8 mouse cellular contexts compared by ENCODE assay signal in genomic region chr6:72414076-72414756, GRCm38 (mm10). TPM values are rescaled to one million over a fixed set of nuclear protein-coding genes. Genes with fewer than 3 reads are reported as not detected.
DNase-seq lines count a peak whose midpoint lies in the region; ATAC-seq lines count a peak whose summit lies in the region.

Ggcx (plus strand) TSS chr6:72414308.

- 2% methylated on average over 33 of the region's 33 CpGs for WGBS in forebrain, embryonic 10.5 days
- WGBS in heart, embryonic 15.5 days: 1% methylated on average over 33 of the region's 33 CpGs
- under 1% methylated on average over 33 of the region's 33 CpGs for WGBS in liver, embryonic 15.5 days (ENCODE audit: insufficient replicate concordance)
- 2% methylated on average over 33 of the region's 33 CpGs for WGBS in neural tube, embryonic 12.5 days

- peak; percentile 77 for DNase-seq in c-Kit-negative CD71-positive TER-119-positive erythroid progenitor cells, embryonic 14.5 days (ENCODE audit: low read depth, low spot score)
- peak; percentile 94 for DNase-seq in forebrain, embryonic 10.5 days (ENCODE audit: extremely low spot score, low spot score)
- peak; percentile 97 to 98 for DNase-seq in kidney, postnatal 36 days
- peak; percentile 85 for DNase-seq in telencephalon, adult 2 months (ENCODE audit: low read depth, low spot score)

- peak within 1 kb of the TSS; percentile 87 for H3K9ac ChIP-seq in heart, embryonic 15.5 days
- H3K9ac ChIP-seq in liver, embryonic 15.5 days: peak within 1 kb of the TSS; percentile 57
- H3K9ac ChIP-seq in neural tube, embryonic 12.5 days: peak within 1 kb of the TSS; percentile 83

- H3K27ac ChIP-seq in forebrain, embryonic 10.5 days: peak within 1 kb of the TSS; percentile 89
- H3K27ac ChIP-seq in heart, embryonic 15.5 days: peak within 1 kb of the TSS; percentile 66
- H3K27ac ChIP-seq in liver, embryonic 15.5 days (replicated peaks): peak within 1 kb of the TSS; percentile 51
- no peak within 1 kb of the TSS for H3K27ac ChIP-seq in neural tube, embryonic 12.5 days

- H3K9me3 ChIP-seq in forebrain, embryonic 10.5 days: no peaks in the 10 kb centered on the region
- no peaks in the 10 kb centered on the region for H3K9me3 ChIP-seq in heart, embryonic 15.5 days (replicated peaks)
- no peaks in the 10 kb centered on the region for H3K9me3 ChIP-seq in liver, embryonic 15.5 days (replicated peaks)
- no peaks in the 10 kb centered on the region for H3K9me3 ChIP-seq in neural tube, embryonic 12.5 days

- peaks cover 19% of the 10 kb centered on the region for H3K4me1 ChIP-seq in forebrain, embryonic 10.5 days
- peaks cover 22% of the 10 kb centered on the region for H3K4me1 ChIP-seq in heart, embryonic 15.5 days (replicated peaks)
- peaks cover 48% of the 10 kb centered on the region for H3K4me1 ChIP-seq in liver, embryonic 15.5 days (replicated peaks)
- peaks cover 14% of the 10 kb centered on the region for H3K4me1 ChIP-seq in neural tube, embryonic 12.5 days

- peaks cover 20% of the 10 kb centered on the region for H3K36me3 ChIP-seq in forebrain, embryonic 10.5 days (replicated peaks)
- peaks cover 16% of the 10 kb centered on the region for H3K36me3 ChIP-seq in heart, embryonic 15.5 days
- H3K36me3 ChIP-seq in liver, embryonic 15.5 days (replicated peaks): peaks cover 15% of the 10 kb centered on the region
- peaks cover 16% of the 10 kb centered on the region for H3K36me3 ChIP-seq in neural tube, embryonic 12.5 days

- H3K4me3 ChIP-seq in forebrain, embryonic 10.5 days: peak within 1 kb of the TSS; percentile 92
- peak within 1 kb of the TSS; percentile 78 for H3K4me3 ChIP-seq in heart, embryonic 15.5 days
- H3K4me3 ChIP-seq in liver, embryonic 15.5 days (replicated peaks): peak within 1 kb of the TSS; percentile 66
- peak within 1 kb of the TSS; percentile 81 for H3K4me3 ChIP-seq in neural tube, embryonic 12.5 days

- peak within 1 kb of the TSS; percentile 78 for H3K4me2 ChIP-seq in heart, embryonic 15.5 days
- H3K4me2 ChIP-seq in liver, embryonic 15.5 days: peak within 1 kb of the TSS; percentile 77
- peak within 1 kb of the TSS; percentile 72 for H3K4me2 ChIP-seq in neural tube, embryonic 12.5 days (replicated peaks)

- ATAC-seq in CD4-positive, CD25-positive, alpha-beta regulatory T cell, adult 4 months: peak; percentile 98
- ATAC-seq in heart, embryonic 15.5 days (replicated peaks; ENCODE audit: insufficient number of reproducible peaks, insufficient read depth, low FRiP score, low read depth): peak; percentile 93
- ATAC-seq in liver, embryonic 15.5 days (ENCODE audit: insufficient read depth): peak; percentile 84
- peak; percentile 97 for ATAC-seq in neural tube, embryonic 12.5 days (ENCODE audit: low FRiP score, low read depth)

- no peaks in the 10 kb centered on the region for H3K27me3 ChIP-seq in forebrain, embryonic 10.5 days (ENCODE audit: poor library complexity, severe bottlenecking)
- H3K27me3 ChIP-seq in heart, embryonic 15.5 days: no peaks in the 10 kb centered on the region
- no peaks in the 10 kb centered on the region for H3K27me3 ChIP-seq in liver, embryonic 15.5 days
- 0 out of 2 replicates have a peak, but pooled peaks cover 3% of the 10 kb centered on the region for H3K27me3 ChIP-seq in neural tube, embryonic 12.5 days (replicated peaks)

RNA-seq across cellular contexts. Expression of gene Ggcx, which starts in this region (rescaled TPM):
- 10 to 100 TPM in 1 of 2 experiments, 1 to 10 TPM in 1; 5.6 to 11.6 TPM for polyA plus RNA-seq in CD4-positive, CD25-positive, alpha-beta regulatory T cell, adult 4 months (2017; shearing (Covaris generic))
- polyA plus RNA-seq in forebrain, embryonic 10.5 days (2016; fragmentation: Nextera tagmentation; extraction: Ambion mirVana): 16.8 and 19.0 TPM in 2 replicates
- 27.7 and 32.1 TPM in 2 replicates for polyA plus RNA-seq in heart, embryonic 15.5 days (2015; fragmentation: Nextera tagmentation; extraction: Ambion mirVana)
- 27.5 and 29.8 TPM in 2 replicates for polyA plus RNA-seq in liver, embryonic 15.5 days (2015; fragmentation: Nextera tagmentation; extraction: Ambion mirVana)
- 22.5 and 26.8 TPM in 2 replicates for polyA plus RNA-seq in neural tube, embryonic 12.5 days (2016; fragmentation: Nextera tagmentation; extraction: Ambion mirVana)
